Mouse (Mus musculus): ENCODE measurements around the gene Slc13a3. TPM values are rescaled to one million over a fixed set of nuclear protein-coding genes. Genes with fewer than 3 reads are reported as not detected.

Gene Slc13a3
- polyA plus RNA-seq, 1 experiment from 2014 or later = 1.9 TPM

GRCm38 (mm10) chr2:165415141-165415721 is 57.8 kb downstream of the Slc13a3 start:
- Histone ChIP-seq H3K36me3 (ENCODE audit: control insufficient read depth, insufficient read depth, low read length) (no peaks in the 10 kb centered on the region), H3K4me1 (replicated peaks; ENCODE audit: control insufficient read depth, insufficient read depth, low read length) (peaks cover 9% of the 10 kb centered on the region), H3K4me2 (ENCODE audit: low read depth, low read length, severe bottlenecking) (no peak overlapping the region), H3K9me3 (ENCODE audit: control insufficient read depth, low read length) (no peaks in the 10 kb centered on the region), H3K27me3 (ENCODE audit: control insufficient read depth, insufficient read depth, low read length) (no peaks in the 10 kb centered on the region), H3K9ac (ENCODE audit: low read length) (no peak overlapping the region), H3K4me3 (ENCODE audit: low read depth, low read length) (no peak overlapping the region), H3K27ac (ENCODE audit: low read depth, low read length) (no peak overlapping the region; the same call in 1 of the 2 replicates)
- 40% methylated on average over 11 of the region's 11 CpGs for WGBS
- ATAC-seq (replicated peaks; ENCODE audit: low FRiP score) (0 out of 2 replicates have a peak, but pooled peaks have one; percentile 24), DNase-seq (ENCODE audit: low spot score) (no peak)

- ATAC-seq (replicated peaks; ENCODE audit: low FRiP score) (no peak), DNase-seq (ENCODE audit: low spot score) (no peak)
- H3K9me3 ChIP-seq (ENCODE audit: control insufficient read depth, low read length) = no peaks in the 10 kb centered on the region
- no peak overlapping the region for H3K9ac ChIP-seq (ENCODE audit: low read length)
- 72% methylated on average over 5 of the region's 5 CpGs for WGBS
- no peak overlapping the region for H3K4me3 ChIP-seq (ENCODE audit: low read depth, low read length)
- H3K4me2 ChIP-seq (ENCODE audit: low read depth, low read length, severe bottlenecking) = no peak overlapping the region
- peaks cover 7% of the 10 kb centered on the region for H3K4me1 ChIP-seq (replicated peaks; ENCODE audit: control insufficient read depth, insufficient read depth, low read length)
- no peaks in the 10 kb centered on the region for H3K27me3 ChIP-seq (ENCODE audit: control insufficient read depth, insufficient read depth, low read length)
- no peaks in the 10 kb centered on the region for H3K36me3 ChIP-seq (ENCODE audit: control insufficient read depth, insufficient read depth, low read length)
- H3K27ac ChIP-seq (ENCODE audit: low read depth, low read length) = no peak overlapping the region
Measured at GRCm38 (mm10) chr2:165414321-165414720, 58.7 kb downstream of the Slc13a3 start.

- H3K36me3 ChIP-seq (ENCODE audit: control insufficient read depth, insufficient read depth, low read length) = no peaks in the 10 kb centered on the region
- H3K27ac ChIP-seq (ENCODE audit: low read depth, low read length) = no peak overlapping the region
- H3K4me3 ChIP-seq (ENCODE audit: low read depth, low read length) = no peak overlapping the region
- ATAC-seq (replicated peaks; ENCODE audit: low FRiP score) (no peak), DNase-seq (ENCODE audit: low spot score) (no peak)
- H3K27me3 ChIP-seq (ENCODE audit: control insufficient read depth, insufficient read depth, low read length) = no peaks in the 10 kb centered on the region
- no peak overlapping the region for H3K9ac ChIP-seq (ENCODE audit: low read length)
- H3K4me2 ChIP-seq (ENCODE audit: low read depth, low read length, severe bottlenecking) = no peak overlapping the region
- peaks cover 7% of the 10 kb centered on the region for H3K4me1 ChIP-seq (replicated peaks; ENCODE audit: control insufficient read depth, insufficient read depth, low read length)
- WGBS = 45% methylated on average over 3 of the region's 3 CpGs
- H3K9me3 ChIP-seq (ENCODE audit: control insufficient read depth, low read length) = no peaks in the 10 kb centered on the region
Measured at GRCm38 (mm10) chr2:165413884-165414283, 59.1 kb downstream of the Slc13a3 start.

GRCm38 (mm10) chr2:165407700-165408301 is 65.2 kb downstream of the Slc13a3 start:
- H3K4me2 ChIP-seq (ENCODE audit: low read depth, low read length, severe bottlenecking) = no peak overlapping the region
- no peak overlapping the region for H3K9ac ChIP-seq (ENCODE audit: low read length)
- H3K27ac ChIP-seq (ENCODE audit: low read depth, low read length) = no peak overlapping the region
- DNase-seq (ENCODE audit: low spot score) = peak; percentile 87
- no peaks in the 10 kb centered on the region for H3K27me3 ChIP-seq (ENCODE audit: control insufficient read depth, insufficient read depth, low read length)
- ATAC-seq (replicated peaks; ENCODE audit: low FRiP score) = no peak
- 51% methylated on average over 10 of the region's 10 CpGs for WGBS
- H3K36me3 ChIP-seq (ENCODE audit: control insufficient read depth, insufficient read depth, low read length) = no peaks in the 10 kb centered on the region
- no peaks in the 10 kb centered on the region for H3K9me3 ChIP-seq (ENCODE audit: control insufficient read depth, low read length)
- no peaks in the 10 kb centered on the region for H3K4me1 ChIP-seq (replicated peaks; ENCODE audit: control insufficient read depth, insufficient read depth, low read length)
- no peak overlapping the region for H3K4me3 ChIP-seq (ENCODE audit: low read depth, low read length)

- no peak for DNase-seq (ENCODE audit: low spot score)
- ATAC-seq (replicated peaks; ENCODE audit: low FRiP score) = no peak
Measured at GRCm38 (mm10) chr2:165405351-165405750, 67.7 kb downstream of the Slc13a3 start.

GRCm38 (mm10) chr2:165404951-165405350 is 68.1 kb downstream of the Slc13a3 start:
- 81% methylated on average over 9 of the region's 9 CpGs for WGBS
- ATAC-seq (replicated peaks; ENCODE audit: low FRiP score) (no peak), DNase-seq (ENCODE audit: low spot score) (no peak)
- Histone ChIP-seq H3K4me3 (ENCODE audit: low read depth, low read length) (no peak overlapping the region), H3K4me2 (ENCODE audit: low read depth, low read length, severe bottlenecking) (no peak overlapping the region), H3K27ac (ENCODE audit: low read depth, low read length) (no peak overlapping the region), H3K9me3 (ENCODE audit: control insufficient read depth, low read length) (no peaks in the 10 kb centered on the region), H3K4me1 (replicated peaks; ENCODE audit: control insufficient read depth, insufficient read depth, low read length) (no peaks in the 10 kb centered on the region), H3K27me3 (ENCODE audit: control insufficient read depth, insufficient read depth, low read length) (no peaks in the 10 kb centered on the region), H3K9ac (ENCODE audit: low read length) (no peak overlapping the region), H3K36me3 (ENCODE audit: control insufficient read depth, insufficient read depth, low read length) (no peaks in the 10 kb centered on the region)

More at GRCm38 (mm10) chr2:165405351-165405750, 67.7 kb downstream of the Slc13a3 start:
- WGBS = 72% methylated on average over 6 of the region's 6 CpGs
- no peaks in the 10 kb centered on the region for H3K36me3 ChIP-seq (ENCODE audit: control insufficient read depth, insufficient read depth, low read length)
- H3K4me1 ChIP-seq (replicated peaks; ENCODE audit: control insufficient read depth, insufficient read depth, low read length) = no peaks in the 10 kb centered on the region
- H3K27ac ChIP-seq (ENCODE audit: low read depth, low read length) = no peak overlapping the region
- no peaks in the 10 kb centered on the region for H3K9me3 ChIP-seq (ENCODE audit: control insufficient read depth, low read length)
- H3K9ac ChIP-seq (ENCODE audit: low read length) = no peak overlapping the region
- H3K27me3 ChIP-seq (ENCODE audit: control insufficient read depth, insufficient read depth, low read length) = no peaks in the 10 kb centered on the region
- H3K4me2 ChIP-seq (ENCODE audit: low read depth, low read length, severe bottlenecking) = no peak overlapping the region
- no peak overlapping the region for H3K4me3 ChIP-seq (ENCODE audit: low read depth, low read length)

GRCm38 (mm10) chr2:165398164-165398785 is 74.8 kb downstream of the Slc13a3 start:
- no peaks in the 10 kb centered on the region for H3K9me3 ChIP-seq (ENCODE audit: control insufficient read depth, low read length)
- DNase-seq (ENCODE audit: low spot score) = peak; percentile 66
- 60% methylated on average over 15 of the region's 15 CpGs for WGBS
- no peak overlapping the region for H3K27ac ChIP-seq (ENCODE audit: low read depth, low read length)
- no peak for ATAC-seq (replicated peaks; ENCODE audit: low FRiP score)
- H3K4me1 ChIP-seq (replicated peaks; ENCODE audit: control insufficient read depth, insufficient read depth, low read length) = peaks cover 10% of the 10 kb centered on the region; the same call in 1 of the 2 replicates
- H3K4me3 ChIP-seq (ENCODE audit: low read depth, low read length) = no peak overlapping the region
- H3K27me3 ChIP-seq (ENCODE audit: control insufficient read depth, insufficient read depth, low read length) = no peaks in the 10 kb centered on the region
- no peaks in the 10 kb centered on the region for H3K36me3 ChIP-seq (ENCODE audit: control insufficient read depth, insufficient read depth, low read length)
- no peak overlapping the region for H3K9ac ChIP-seq (ENCODE audit: low read length)
- no peak overlapping the region for H3K4me2 ChIP-seq (ENCODE audit: low read depth, low read length, severe bottlenecking)

- no peak overlapping the region for H3K4me3 ChIP-seq (ENCODE audit: low read depth, low read length)
- H3K4me1 ChIP-seq (replicated peaks; ENCODE audit: control insufficient read depth, insufficient read depth, low read length) = peaks cover 10% of the 10 kb centered on the region; the same call in 1 of the 2 replicates
- H3K36me3 ChIP-seq (ENCODE audit: control insufficient read depth, insufficient read depth, low read length) = no peaks in the 10 kb centered on the region
- DNase-seq (ENCODE audit: low spot score) = no peak
- no peak; the same call in 1 of the 2 replicates for ATAC-seq (replicated peaks; ENCODE audit: low FRiP score)
- no peak overlapping the region for H3K27ac ChIP-seq (ENCODE audit: low read depth, low read length)
- no peaks in the 10 kb centered on the region for H3K27me3 ChIP-seq (ENCODE audit: control insufficient read depth, insufficient read depth, low read length)
- H3K4me2 ChIP-seq (ENCODE audit: low read depth, low read length, severe bottlenecking) = no peak overlapping the region
- WGBS = 67% methylated on average over 23 of the region's 23 CpGs
- H3K9me3 ChIP-seq (ENCODE audit: control insufficient read depth, low read length) = no peaks in the 10 kb centered on the region
- H3K9ac ChIP-seq (ENCODE audit: low read length) = peak overlapping the region; percentile 14; the same call in 1 of the 2 replicates
Measured at GRCm38 (mm10) chr2:165397502-165398163, 75.4 kb downstream of the Slc13a3 start.
